Mouse (Mus musculus) left cerebral cortex, postnatal 25 days (tissue): ENCODE measurements around the gene Wsb2. TPM values are rescaled to one million over a fixed set of nuclear protein-coding genes. Genes with fewer than 3 reads are reported as not detected.

Experiments used
- DNase-seq, 2 experiments: peaks; one replicate each; pipeline ENCODE4 v3.0.0; 2022; ENCODE audit warnings: low spot score in 2 of 2, mixed read lengths in 1 of 2
- intact Hi-C: fragments of 180-260 bp; cut with DNase I; formaldehyde crosslinking; loops from one replicate; pipeline ENCODE4 v1.15.1; 2025
- total RNA-seq, 2 experiments: library from RNA; stranded (reverse); gene quantifications; 2 replicates each; pipeline ENCODE4 v1.2.3; 2021

Gene Wsb2
- total RNA-seq, 2 experiments from 2014 or later, result 319 to 325 TPM

DNA sequence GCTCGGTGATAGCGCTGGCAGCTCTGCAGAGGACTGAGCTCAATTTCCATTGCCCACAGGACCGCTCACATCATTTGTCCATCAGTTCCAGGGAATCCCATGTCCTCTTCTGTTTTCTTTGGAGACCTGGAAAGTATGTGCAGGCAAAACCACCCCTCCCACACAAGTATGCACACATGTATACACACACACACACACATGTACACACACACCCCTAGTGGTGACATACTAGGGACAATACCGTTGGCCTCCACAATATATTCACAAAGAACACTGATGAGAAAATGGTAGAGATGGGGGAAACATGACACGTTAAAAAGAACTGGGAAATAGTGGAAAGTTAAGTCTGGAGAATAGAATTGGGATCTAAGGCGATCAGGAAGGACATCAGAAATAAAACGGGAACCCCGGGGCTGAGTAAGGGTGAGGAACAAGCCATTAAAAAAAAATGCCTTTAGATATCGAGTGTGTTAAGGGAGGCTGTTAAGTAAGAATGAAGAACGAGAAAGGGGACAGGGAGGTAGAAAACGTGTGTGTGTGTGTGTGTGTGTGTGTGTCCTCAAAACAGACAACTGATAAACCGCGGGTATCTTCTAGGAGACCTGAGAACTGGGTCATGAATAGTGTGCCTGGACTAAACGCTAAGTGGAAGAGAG is 1.3 kb upstream of the Wsb2 start:
- no peak for DNase-seq
- intact Hi-C loops, result loop anchor here (5.0 kb wide), 1 partner anchor 57 kb away; the partner anchor contains the start of gene Ksr2

GRCm38 (mm10) chr5:117356365-117357128 is 557 bp upstream of the Wsb2 start:
- intact Hi-C loops, result loop anchor here (5.0 kb wide), 1 partner anchor 56 kb away; the partner anchor contains the start of gene Ksr2
- peak; percentile 33 to 55 for DNase-seq

DNA sequence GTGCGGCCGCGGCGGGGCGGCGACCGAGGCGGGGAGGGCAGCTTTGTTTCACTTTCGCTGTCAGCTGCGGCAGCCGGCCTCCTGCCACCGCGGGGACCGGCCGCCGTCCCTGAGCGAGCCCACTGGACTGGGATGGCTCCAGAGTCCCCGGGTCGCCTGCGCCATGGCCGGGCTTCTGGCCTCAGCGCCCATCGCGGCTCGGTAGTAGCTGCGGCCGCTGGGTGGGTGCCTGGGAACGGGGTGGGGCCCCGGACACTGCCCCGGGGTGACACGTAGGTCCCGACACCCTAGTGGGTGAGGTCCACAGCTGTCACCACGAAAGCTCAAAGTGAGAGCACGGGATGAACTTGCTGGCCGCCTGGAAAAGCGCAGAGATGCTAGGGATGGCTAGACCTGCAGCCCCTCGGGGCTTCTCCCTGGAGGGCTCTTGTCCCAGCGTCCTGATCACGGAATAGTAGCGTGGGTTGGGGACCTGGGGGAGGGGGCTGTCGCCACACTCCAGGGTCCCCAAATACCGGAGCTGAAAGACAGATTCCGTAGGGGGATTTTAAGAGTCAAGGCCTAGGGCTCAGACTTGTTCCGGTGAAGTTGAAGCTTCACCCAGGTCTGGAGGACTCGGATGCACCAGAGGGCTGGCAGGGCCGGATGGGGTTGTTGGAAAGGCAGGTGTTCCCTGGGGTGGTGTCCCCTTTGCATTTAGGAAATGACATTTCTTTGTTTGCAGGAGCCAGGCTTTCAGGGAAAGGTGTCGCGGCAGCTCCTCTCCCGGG is 559 bp downstream of the Wsb2 start:
- intact Hi-C loops, result loop anchor here (1.0 to 5.0 kb wide), 2 partner anchors 55 to 137 kb away; partner anchors contain the start of gene Ksr2
- DNase-seq, result no peak

DNA sequence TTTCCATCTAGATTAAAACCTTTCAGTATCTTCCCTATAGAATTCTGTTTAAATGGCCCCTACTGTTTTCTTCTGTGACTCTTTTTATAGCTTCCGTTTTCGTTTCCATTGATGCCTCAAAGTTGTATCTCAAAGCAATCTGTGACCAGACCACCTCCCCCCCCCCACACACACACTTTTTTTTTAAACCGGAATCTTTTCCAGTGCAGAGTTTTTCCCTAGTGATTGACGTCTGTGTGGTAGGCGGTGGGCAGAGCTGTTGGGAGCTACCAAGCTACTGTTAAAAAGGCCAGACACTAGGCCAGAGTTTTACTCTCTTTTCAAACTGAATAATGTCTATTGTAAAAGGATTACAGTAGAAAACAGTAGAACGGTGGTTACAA is 1.1 kb downstream of the Wsb2 start:
- peak in 1 of 2 experiments; percentile 62 for DNase-seq
- intact Hi-C loops, result loop anchor here (1.0 to 5.0 kb wide), 2 partner anchors 54 to 136 kb away; partner anchors contain the start of gene Ksr2

- peak; percentile 76 to 89 for DNase-seq
- intact Hi-C loops, result loop anchor here (1.0 to 5.0 kb wide), 2 partner anchors 54 to 136 kb away; partner anchors contain the start of gene Ksr2
These were observed 1.6 kb downstream of the Wsb2 start for GRCm38 (mm10) chr5:117358725-117359124.

DNA sequence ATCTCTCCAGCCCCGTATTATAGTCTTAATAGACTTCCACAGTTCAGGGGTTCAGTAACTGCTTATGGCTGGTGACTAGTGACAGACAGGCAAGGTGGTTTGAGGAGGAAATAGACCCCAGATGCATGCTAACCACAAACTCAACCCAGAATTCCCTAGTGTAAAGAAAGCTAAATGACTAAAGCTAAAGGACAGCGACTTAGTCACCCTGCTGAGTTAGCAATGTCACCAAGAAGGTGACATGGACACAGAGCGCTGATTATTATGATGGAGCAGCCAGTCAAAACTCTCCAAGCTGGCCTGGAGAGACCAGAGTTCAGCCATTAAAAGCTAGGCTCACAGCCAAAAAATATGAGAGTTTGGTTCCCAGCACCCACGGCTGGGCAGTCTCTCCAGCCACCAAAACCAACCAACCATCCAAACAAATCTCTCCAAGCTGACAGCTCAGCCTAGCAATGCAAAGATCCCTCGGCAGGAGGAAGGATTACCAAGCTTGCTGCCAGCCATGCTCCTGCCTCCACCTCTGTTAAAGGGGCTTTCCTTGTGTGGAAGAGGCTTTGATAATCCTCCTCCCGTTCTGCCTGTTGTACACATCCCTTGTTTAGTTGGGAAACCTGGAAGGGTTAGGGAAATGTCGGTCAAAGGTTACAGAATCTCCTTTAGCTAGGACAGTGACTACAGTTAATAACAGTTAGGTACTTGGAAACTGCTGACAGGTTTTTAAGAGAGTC is 2.6 kb downstream of the Wsb2 start:
- DNase-seq, result no peak
- intact Hi-C loops, result loop anchor here (5.0 kb wide), 1 partner anchor 53 kb away; the partner anchor contains the start of gene Ksr2

GRCm38 (mm10) chr5:117360228-117360515 is 3.1 kb downstream of the Wsb2 start:
- no peak for DNase-seq
- intact Hi-C loops, result no loop called here

DNA sequence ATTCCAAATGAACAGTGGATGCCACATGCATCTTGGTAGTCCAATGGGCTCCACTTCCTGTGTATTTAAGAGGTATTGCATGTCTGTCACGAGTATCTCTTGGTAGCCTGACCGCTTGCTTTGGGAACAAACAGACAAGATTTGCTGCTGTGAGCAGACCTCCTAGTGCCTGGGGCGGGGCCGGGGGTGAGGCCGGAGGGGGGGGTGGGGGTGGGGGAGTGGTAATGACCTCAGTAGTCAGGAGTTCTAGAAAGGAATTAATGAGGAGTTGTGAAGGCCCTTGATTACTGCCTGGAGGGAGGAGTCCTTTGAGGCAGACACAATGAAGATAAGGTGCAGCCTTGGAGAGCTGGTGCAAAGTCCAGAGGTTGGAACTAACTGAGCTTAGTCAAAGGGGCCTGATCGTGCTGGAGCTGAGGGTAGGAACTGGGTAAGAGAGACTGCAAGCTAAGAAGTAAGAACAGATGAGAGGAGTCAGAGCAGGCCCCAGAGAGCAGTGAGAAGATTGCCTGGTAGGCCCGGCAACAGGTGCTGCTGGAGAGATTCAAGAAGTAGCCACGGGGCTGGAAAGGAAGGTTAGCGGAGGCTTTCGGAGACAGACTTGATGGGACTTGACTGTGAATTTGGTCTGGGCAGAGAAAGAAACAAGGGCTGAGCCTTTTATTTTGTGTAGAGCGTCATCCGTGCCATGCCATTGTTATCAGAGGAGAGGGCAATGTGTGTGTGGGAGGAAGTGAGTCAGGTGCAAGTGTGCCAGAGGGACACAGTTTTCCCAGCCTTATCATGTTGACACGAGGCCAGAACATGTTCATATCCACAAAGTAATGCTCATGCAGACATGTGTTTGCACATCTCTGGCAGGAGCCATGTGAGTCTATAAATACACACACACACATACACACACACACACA is 3.8 kb downstream of the Wsb2 start:
- no peak for DNase-seq
- intact Hi-C loops, result no loop called here

DNA sequence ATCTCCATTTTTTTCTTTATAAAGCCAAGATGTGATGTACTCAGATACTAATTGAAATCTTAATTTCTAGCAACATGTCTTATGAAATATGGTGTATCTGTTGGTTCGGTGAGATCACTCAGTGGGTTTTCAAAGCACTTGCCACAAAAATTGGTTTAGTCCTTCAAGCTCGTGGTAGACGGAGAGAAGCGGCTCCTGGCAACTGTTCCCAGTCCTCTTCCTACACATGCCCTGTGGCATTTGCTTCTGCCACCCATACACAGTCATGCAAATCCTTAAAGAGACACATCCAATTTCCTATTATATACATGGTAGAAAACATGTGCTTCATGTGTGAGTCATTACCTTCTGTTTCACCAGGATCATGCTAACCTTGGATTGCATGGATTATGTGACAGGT is 4.5 kb downstream of the Wsb2 start:
- intact Hi-C loops, result no loop called here
- peak in 1 of 2 experiments; percentile 59 for DNase-seq

- intact Hi-C loops, result no loop called here
- peak in 1 of 2 experiments; percentile 29 for DNase-seq
These were observed 6.1 kb downstream of the Wsb2 start for GRCm38 (mm10) chr5:117363066-117363782.

- intact Hi-C loops, result no loop called here
These were observed 7.7 kb downstream of the Wsb2 start for GRCm38 (mm10) chr5:117364821-117365220.

DNA sequence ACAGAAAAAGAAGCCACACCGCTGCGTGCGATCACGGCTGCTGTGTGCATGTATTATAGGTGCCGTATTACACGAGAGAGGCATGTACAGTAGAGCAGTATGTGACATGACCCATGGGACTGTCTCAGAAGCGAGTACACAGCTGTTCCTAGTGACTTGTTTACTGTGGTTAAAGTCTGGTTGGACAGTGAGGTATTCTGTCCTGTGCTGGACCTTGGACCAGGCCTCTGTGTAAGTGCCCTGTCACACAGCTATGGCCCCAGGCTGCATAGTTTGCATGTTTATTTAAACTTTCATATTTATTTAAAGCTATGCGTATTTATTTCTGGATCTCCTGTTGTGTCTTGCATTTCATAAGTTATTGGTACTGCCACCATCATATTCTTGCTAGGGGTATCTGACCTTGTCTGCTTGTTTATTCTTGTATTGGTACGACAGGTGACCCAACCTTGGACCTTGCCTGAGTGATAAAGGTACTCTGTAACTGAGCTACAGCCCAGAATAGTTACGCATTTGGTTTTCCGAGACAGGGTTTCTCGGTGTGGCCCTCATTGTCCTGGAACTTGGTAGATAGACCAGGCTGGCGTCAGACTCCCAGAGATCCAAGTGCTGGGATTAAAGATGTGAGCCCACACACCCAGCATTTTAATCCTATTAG is 8.9 kb downstream of the Wsb2 start:
- DNase-seq, result no peak
- intact Hi-C loops, result no loop called here

More at GRCm38 (mm10) chr5:117364821-117365220, 7.7 kb downstream of the Wsb2 start:
- DNase-seq, result no peak

DNA sequence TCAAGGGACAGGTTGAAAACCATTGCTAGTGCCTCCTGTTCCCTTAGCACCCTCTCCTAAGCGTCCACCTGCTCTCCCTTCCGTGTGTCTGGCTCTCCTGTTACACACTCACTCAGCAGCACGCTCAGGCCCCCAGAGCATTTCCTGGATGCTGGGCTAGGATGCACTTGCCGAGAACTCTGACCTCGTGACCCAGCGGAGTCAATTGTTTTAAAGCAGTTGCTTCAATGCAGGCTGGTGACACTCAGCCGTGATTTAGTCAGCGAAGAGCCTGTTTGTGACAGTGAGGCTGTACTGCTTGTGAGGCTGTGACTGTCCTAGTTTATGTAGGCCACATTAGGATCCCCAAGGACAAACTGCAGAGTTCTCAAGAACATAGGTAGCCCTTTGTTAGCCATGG is 10.1 kb downstream of the Wsb2 start:
- DNase-seq, result no peak
- intact Hi-C loops, result no loop called here

GRCm38 (mm10) chr5:117370592-117370991 is 13.5 kb downstream of the Wsb2 start:
- DNase-seq, result no peak

GRCm38 (mm10) chr5:117373418-117373817 is 16.3 kb downstream of the Wsb2 start:
- DNase-seq, result no peak
- intact Hi-C loops, result no loop called here

More at GRCm38 (mm10) chr5:117370592-117370991, 13.5 kb downstream of the Wsb2 start:
- intact Hi-C loops, result no loop called here

DNA sequence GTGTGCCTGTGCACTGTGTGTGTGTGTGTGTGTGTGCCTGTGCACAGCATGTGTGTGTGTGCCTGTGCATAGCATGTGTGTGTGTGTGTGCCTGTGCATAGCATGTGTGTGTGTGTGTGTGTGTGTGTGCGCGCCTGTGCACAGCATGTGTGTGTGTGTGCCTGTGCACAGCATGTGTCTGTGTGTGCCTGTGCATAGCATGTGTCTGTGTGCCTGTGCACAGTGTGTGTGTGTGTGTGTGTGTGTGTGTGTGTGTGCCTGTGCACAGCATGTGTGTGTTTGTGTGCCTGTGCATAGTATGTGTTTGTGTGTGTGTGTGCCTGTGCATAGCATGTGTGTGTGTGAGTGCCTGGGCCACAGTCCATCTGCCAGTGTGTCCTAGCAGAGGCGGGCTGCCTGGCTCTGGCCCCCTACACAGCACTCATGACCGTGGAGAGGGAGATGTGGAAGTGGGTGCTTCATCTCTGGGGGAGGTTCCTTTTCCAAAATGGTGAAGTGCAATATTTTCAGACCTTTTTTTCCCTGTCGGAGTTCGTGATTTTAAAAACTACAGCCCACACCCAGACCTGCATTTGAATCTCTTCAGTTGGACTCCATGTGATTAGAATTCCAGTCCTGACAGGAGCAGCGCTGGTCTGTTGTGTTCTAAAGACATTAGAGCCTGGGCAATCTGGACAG is 17.4 kb downstream of the Wsb2 start:
- DNase-seq, result peak in 1 of 2 experiments; percentile 83
- intact Hi-C loops, result no loop called here

GRCm38 (mm10) chr5:117376331-117376761 is 19.2 kb downstream of the Wsb2 start:
- DNase-seq, result peak; percentile 57 to 66
- intact Hi-C loops, result no loop called here
